Mouse (Mus musculus) Muller cell, postnatal 12 days (primary cell): ENCODE results near the gene Emp2.

Experiments
- DNase-seq: peaks from one replicate; pipeline ENCODE4 v3.0.0-alpha.2; 2015; ENCODE audit errors: inconsistent ontology term

The Emp2 gene

GRCm38 (mm10) chr16:10313646-10314088, at the start of gene Emp2:
TSS of gene Emp2 (minus strand) at chr16:10313968.
- peak; percentile 81 for DNase-seq

- no peak for DNase-seq
These were observed 49.3 kb upstream of the Emp2 start for GRCm38 (mm10) chr16:10363061-10363460.

DNA sequence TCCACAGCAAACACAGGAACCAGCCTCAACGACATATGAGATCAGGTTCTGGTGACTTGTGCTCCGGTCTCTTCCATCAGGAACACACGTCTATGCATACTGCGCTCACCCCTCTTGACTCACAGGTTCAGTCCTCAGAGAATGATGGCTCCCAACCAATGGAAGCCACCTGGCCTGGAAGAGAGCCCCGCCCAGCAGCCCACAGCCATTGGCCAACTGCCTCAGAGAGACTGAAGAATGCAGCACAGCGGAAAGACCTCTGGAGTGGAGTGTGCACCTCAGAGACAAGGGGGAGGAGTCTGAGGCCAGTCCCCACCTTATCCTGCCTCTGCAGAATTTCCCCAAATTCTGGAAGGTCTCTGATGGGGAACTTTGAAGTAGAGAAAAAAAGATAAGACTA, 45.5 kb upstream of the Emp2 start:
- DNase-seq: no peak

DNA sequence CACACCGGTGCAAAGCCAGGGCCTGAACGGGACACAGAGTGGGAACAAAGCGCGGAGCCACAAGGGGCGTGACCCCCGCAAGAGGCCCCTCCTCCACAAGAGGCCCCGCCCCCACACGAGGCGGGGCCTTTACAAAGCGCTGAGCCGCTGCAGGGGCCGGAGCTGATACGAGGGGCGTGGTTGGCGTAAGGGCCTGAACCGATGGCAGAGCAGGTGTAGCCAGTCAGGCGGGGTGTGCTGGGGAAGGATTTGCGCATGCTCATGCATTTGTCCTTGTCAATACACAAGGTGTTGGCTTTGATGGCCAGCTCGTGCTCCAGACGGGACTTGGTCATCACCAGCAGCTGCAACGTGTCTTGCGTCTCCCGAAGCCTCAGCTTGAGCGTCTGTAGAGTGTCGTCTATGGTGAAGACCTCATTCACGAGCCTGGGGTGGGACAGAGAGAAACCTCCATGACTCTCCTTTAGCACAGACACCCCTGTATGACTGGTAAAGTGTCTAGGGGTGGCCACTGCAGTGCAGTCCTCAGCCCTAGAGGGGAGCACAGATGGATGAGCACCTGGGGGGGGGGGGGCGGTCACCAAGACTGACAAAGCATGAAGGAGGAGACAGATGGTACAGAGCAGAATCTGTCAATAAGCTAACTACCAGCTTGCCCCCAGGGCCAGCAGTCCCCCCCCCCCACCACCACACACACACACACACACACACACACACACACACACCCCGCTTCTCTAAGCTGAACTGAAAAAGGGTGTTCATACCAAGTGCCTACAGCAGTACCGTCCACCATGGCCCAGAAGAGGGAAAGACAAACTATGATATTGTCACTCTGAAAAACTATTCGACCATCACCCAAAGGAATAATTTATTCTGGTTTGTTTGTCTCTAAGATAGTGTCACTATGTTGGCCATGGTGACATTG, 44.5 kb upstream of the Emp2 start:
- no peak for DNase-seq

GRCm38 (mm10) chr16:10355004-10355403, 41.2 kb upstream of the Emp2 start:
- DNase-seq: peak; percentile 81

DNA sequence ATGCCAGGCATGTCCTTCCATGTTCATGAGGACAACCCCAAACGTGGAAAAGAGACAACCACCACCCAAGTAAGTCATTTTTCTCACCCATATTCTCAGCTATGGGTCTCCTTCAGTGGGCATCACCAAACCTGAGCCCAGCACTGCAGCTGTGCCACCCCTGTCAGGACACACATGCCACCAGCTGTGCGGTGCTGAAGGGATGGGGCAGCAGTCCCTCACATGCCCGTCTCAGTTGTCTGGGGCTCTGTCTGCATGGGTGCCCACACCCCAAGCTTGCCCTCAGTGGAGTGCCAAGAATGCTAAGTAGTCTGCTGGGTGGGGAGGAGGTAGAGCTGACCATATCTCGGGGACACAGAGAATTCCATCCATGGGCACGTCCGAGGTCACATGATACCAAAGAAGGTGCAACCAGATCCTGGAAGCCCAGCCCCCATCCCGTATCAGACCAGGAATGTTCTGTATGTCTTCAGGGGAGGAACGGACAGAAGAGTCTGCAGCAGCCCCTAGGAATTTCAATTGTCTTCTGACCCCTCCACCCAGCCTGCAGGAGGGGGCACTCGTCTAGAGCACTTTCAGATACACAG, 37.4 kb upstream of the Emp2 start:
- DNase-seq: no peak

GRCm38 (mm10) chr16:10349876-10350275, 36.1 kb upstream of the Emp2 start:
- no peak for DNase-seq

DNA sequence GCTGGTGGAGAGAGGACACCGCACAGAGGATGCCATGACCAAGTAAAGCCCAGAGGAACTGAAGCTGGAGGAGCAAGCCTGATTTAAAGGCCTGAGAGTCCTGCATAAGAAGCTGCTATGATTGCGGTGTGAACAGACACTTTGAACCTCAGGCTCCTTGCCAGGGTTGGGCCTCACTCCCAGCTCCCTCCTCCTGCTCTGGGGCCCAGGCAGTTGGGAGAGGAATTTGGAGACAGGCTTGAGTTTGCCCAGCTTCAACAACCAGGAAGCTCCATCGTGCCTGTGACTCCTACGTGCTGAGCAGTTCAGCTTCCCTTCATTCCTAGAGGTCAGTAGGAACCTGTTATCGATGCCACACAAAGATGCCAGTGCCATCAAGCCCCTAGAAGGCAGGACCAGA, 35.7 kb upstream of the Emp2 start:
- peak; percentile 48 for DNase-seq

- DNase-seq: no peak
These were observed 33.8 kb upstream of the Emp2 start for GRCm38 (mm10) chr16:10347551-10347950.

- DNase-seq: no peak
These were observed 27.3 kb upstream of the Emp2 start for GRCm38 (mm10) chr16:10341110-10341509.

DNA sequence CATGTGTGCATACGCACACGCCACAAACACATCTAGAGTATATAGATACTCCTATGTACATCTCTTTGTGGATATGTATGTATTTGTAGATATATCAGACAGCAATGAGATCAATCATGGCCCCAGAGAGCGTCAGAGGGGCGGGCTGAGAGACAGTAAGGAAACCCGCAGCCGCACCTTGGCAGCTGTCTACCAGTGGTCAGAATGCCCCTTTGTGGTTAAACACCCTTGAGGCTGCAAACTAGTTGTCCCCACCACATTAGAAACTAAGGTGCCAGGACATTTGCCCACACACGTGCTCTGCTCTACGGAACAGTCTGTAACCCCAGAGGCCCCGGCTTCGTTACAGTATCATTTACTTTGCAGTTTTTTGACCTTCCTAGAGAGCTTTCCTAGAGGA, 26.2 kb upstream of the Emp2 start:
- DNase-seq: no peak

GRCm38 (mm10) chr16:10338601-10339000, 24.8 kb upstream of the Emp2 start:
- DNase-seq: no peak

DNA sequence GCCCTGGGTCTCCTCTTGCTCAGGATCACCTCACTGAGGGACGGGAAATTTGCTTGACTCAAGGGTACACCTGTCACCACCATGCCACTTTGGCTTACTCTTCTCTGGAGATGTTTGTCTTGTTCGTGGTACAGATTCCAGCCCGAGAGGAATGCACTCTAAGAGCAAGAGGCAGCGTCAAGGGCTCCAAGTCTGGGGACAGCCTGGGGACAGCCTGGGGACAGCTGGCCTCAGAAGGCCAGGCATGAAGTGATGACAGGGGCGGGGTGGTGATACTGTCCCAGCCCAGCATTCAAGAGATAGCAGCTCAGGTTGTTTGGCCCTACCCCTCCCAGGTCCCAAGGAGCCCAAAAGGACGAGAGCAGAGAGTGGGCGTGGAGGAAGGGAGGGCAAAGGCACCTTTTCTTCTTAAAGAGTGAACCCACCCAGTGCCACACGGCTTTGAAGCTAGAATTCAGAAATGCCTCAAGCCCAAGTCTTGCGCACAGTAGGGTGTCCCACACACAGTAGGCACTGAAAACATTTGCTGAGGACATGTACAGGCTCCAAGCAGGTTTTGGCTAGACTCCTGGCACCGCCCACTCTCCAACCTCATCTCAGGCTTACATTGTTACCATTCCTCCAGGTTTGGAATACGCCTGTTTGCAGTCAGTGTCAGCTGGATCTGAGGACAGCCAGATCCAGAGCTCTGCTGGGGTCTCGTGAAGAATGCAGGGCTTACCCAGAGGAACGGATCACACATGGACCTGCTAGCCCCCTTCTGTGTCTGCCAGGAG, 23.8 kb upstream of the Emp2 start:
- no peak for DNase-seq

GRCm38 (mm10) chr16:10336454-10337421, 23.0 kb upstream of the Emp2 start:
- no peak for DNase-seq

DNA sequence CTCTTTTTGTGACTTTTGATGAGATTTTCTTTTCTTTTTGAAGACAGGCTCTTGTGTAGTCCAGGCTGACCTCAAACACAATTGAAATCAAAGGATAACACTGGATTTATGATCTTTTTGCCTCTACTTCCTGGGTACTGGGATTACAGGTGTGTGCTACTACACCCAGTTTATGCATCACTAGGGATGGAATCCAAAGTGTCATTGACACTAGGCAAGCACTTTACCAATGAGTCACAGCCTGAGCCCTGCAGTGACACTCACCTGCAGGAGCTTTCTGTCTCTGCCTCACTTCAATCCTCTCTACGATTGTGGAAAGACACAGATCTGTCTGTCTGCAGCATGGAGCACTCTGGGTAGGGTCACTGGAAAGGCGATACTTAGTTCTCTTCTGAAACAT, 22.2 kb upstream of the Emp2 start:
- DNase-seq: no peak

DNA sequence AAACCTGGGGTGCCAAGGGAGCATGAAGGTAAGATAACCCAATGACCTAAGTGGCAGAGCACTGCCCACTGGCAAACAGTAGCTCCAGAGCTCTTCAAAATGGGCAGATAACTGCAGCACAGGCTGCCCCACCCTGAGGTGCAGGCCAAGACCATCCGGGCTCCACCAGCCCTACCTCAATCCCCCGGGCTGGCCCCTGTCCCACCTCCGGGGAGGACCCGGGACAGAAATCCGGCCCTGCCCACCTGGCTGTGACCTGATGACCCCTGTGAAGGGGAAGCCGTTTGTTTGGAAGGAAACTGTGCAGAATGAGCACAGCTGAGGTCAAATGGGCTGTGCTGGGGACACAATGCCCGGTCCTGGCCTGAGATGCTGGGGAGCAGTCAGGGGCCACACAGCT, 19.0 kb upstream of the Emp2 start:
- DNase-seq: no peak

DNA sequence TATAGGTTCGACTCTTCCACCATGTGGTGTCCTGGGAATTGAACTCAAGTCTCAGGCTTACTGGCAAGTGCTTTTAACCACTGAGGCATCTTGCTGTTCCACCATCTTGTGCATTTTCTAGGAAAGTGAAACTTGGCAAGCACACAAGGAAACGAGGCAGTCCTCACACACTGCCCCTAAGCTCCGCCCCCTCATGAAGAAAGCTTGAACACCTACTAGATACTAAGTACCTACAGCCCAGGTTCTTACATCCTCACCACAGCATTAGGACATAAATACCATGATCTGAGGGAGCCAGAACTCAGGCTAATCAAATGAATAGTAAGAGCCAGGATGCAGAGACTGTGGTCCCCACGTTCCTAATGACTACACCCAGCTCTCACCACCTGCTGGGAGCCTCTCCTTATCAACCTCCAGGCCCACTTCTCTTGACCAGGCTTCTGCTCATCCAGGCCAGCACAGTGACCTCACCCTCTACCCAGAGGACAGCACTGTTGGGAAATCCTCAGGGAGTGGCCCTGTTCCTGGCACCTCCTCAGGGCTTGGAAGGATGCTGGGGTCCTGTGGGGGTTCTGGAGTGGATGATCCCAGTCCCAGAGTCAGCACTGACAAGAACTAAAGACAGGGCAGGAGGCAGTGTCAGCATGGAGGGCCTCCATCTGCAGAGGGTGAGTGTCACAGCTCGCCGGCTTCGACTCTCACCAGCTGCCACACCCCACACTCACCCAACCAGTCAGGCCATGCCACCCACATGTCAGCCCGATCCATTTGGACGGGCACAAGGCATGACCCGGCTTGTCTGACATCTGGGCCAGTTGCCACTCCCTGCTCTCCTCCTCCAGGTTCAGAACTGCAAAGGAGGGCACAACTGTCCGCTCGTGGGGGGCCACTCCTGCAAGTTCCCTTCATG, 17.1 kb upstream of the Emp2 start:
- DNase-seq: no peak

- no peak for DNase-seq
These were observed 14.0 kb upstream of the Emp2 start for GRCm38 (mm10) chr16:10327563-10328333.

DNA sequence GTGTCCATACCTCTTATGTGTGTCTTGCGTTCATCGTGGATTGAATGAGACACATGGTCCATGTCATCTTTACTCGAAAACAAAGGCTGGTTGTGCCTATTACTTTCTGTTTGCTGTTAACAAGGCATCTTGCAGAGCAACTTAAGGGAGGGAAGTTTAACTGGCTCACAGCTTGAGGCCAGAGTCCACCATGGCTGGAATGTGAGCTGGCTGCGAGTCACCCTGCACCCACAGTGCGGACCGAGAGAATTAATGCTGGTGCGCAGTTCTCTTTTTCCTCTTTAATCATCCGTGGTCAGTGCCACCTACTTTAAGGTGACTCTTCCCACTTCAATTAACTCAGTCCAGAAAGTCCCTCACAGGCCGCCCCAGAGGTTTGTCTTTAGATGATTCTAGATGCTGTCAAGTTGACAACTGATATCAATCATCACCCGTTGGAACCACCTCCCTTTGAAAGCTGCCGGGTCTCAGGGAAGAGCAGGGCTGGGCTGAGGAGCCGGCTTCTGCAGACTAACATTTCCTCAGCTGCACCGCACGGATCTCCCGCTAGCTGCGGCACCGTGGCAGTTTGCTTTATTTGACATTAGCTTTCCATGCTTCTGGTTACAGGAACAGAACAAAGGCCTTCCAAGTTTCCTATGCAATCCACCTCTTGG, 6.3 kb upstream of the Emp2 start:
- no peak for DNase-seq
